Mouse (Mus musculus): ENCODE results near the gene Rfxank.

Rfxank gene

GRCm38 (mm10) chr8:70139026-70139857, at the start of gene Rfxank, which contains the start of the genes Borcs8 and Mef2b:
Rfxank (minus strand) TSS chr8:70139154.
Borcs8 (plus strand) TSS chr8:70139499.
Mef2b (plus strand) TSS chr8:70139711.
- DNase-seq (ENCODE audit: low spot score): peak; percentile 99

- DNase-seq (ENCODE audit: low spot score): no peak
Observed at GRCm38 (mm10) chr8:70188707-70189106, 49.8 kb upstream of the Rfxank start.

GRCm38 (mm10) chr8:70183194-70183593, 44.2 kb upstream of the Rfxank start:
- no peak for DNase-seq (ENCODE audit: low spot score)

GRCm38 (mm10) chr8:70181903-70182252, 42.9 kb upstream of the Rfxank start:
- DNase-seq (ENCODE audit: low spot score): no peak

GRCm38 (mm10) chr8:70181212-70181902, 42.4 kb upstream of the Rfxank start:
- no peak for DNase-seq (ENCODE audit: low spot score)

- DNase-seq (ENCODE audit: low spot score): no peak
Observed at GRCm38 (mm10) chr8:70179082-70179481, 40.1 kb upstream of the Rfxank start.

GRCm38 (mm10) chr8:70178231-70178630, 39.3 kb upstream of the Rfxank start:
- DNase-seq (ENCODE audit: low spot score): no peak

GRCm38 (mm10) chr8:70174079-70174478, 35.1 kb upstream of the Rfxank start:
- DNase-seq (ENCODE audit: low spot score): no peak

- no peak for DNase-seq (ENCODE audit: low spot score)
Observed at GRCm38 (mm10) chr8:70173320-70173719, 34.4 kb upstream of the Rfxank start.

GRCm38 (mm10) chr8:70172043-70172681, 33.2 kb upstream of the Rfxank start, which contains the start of gene Tmem161a:
Tmem161a (plus strand) TSS chr8:70172356.
- DNase-seq (ENCODE audit: low spot score): peak; percentile 94

- no peak for DNase-seq (ENCODE audit: low spot score)
Observed at GRCm38 (mm10) chr8:70171240-70171639, 32.3 kb upstream of the Rfxank start.

- peak; percentile 18 for DNase-seq (ENCODE audit: low spot score)
Observed at GRCm38 (mm10) chr8:70170748-70171147, 31.8 kb upstream of the Rfxank start.

- no peak for DNase-seq (ENCODE audit: low spot score)
Observed at GRCm38 (mm10) chr8:70170116-70170515, 31.2 kb upstream of the Rfxank start.

- peak; percentile 50 for DNase-seq (ENCODE audit: low spot score)
Observed at GRCm38 (mm10) chr8:70166504-70167110, 27.7 kb upstream of the Rfxank start.

GRCm38 (mm10) chr8:70163316-70163715, 24.4 kb upstream of the Rfxank start:
- no peak for DNase-seq (ENCODE audit: low spot score)

GRCm38 (mm10) chr8:70160015-70160414, 21.1 kb upstream of the Rfxank start:
- DNase-seq (ENCODE audit: low spot score): no peak

GRCm38 (mm10) chr8:70159211-70159610, 20.3 kb upstream of the Rfxank start:
- no peak for DNase-seq (ENCODE audit: low spot score)

GRCm38 (mm10) chr8:70158069-70158853, 19.3 kb upstream of the Rfxank start:
- DNase-seq (ENCODE audit: low spot score): peak; percentile 76

GRCm38 (mm10) chr8:70157240-70157800, 18.4 kb upstream of the Rfxank start:
- no peak for DNase-seq (ENCODE audit: low spot score)

- peak; percentile 81 for DNase-seq (ENCODE audit: low spot score)
Observed at GRCm38 (mm10) chr8:70152537-70153257, 13.7 kb upstream of the Rfxank start.
